Mouse (Mus musculus) intestine, embryonic 14.5 days (tissue): Measurements from ENCODE around the gene Apol10a. TPM values are rescaled to one million over a fixed set of nuclear protein-coding genes. Genes with fewer than 3 reads are reported as not detected.
"Not testable (repeated sequence)": the region's sequence is repeated elsewhere in the genome, so short reads cannot be mapped to it uniquely, and the experiment has no call there.

Source experiments
- ATAC-seq: fragments of 200-750 bp; cut with Nextera tagmentation; replicated peaks from 2 replicates; pipeline ENCODE4 v1.8.0; 2017; ENCODE audit warnings: low read depth, moderate number of reproducible peaks, moderate TSS enrichment, moderate library complexity; ENCODE audit not compliant: low FRiP score, low TSS enrichment
- DNase-seq: peaks from one replicate; pipeline ENCODE4 v3.0.0-alpha.2; 2018; ENCODE audit warnings: low spot score
- H3K27ac ChIP-seq: fragments of 300-500 bp; sonication (generic); 2 replicates; pipeline ENCODE4 v1.5.1; 2014; ENCODE audit warnings: low read depth, mild to moderate bottlenecking, control low read depth
- H3K27me3 ChIP-seq: fragments of 300-500 bp; sonication (generic); replicated peaks from 2 replicates; pipeline ENCODE4 v1.6.1; 2014; ENCODE audit warnings: low read length, control low read depth; ENCODE audit not compliant: control insufficient read depth, insufficient read depth
- H3K36me3 ChIP-seq: fragments of 300-500 bp; sonication (generic); 2 replicates; pipeline ENCODE4 v1.6.1; 2014; ENCODE audit warnings: low read length, control low read depth; ENCODE audit not compliant: control insufficient read depth, insufficient read depth
- H3K4me1 ChIP-seq: fragments of 300-500 bp; sonication (generic); replicated peaks from 2 replicates; pipeline ENCODE4 v1.6.1; 2014; ENCODE audit warnings: low read length, control low read depth, mixed read lengths; ENCODE audit not compliant: control insufficient read depth, insufficient read depth
- H3K4me2 ChIP-seq: fragments of 300-500 bp; sonication (generic); 2 replicates; pipeline ENCODE4 v1.6.1; 2014; ENCODE audit warnings: low read length
- H3K4me3 ChIP-seq: fragments of 300-500 bp; sonication (generic); 2 replicates; pipeline ENCODE4 v1.5.1; 2014; ENCODE audit warnings: low read depth, low read length, control low read depth, mixed read lengths
- H3K9ac ChIP-seq: fragments of 300-500 bp; sonication (generic); 2 replicates; pipeline ENCODE4 v1.6.1; 2014; ENCODE audit warnings: mild to moderate bottlenecking, low read length
- H3K9me3 ChIP-seq: fragments of 300-500 bp; sonication (generic); 2 replicates; pipeline ENCODE4 v1.6.1; 2016; ENCODE audit warnings: low read length, control low read depth; ENCODE audit not compliant: control insufficient read depth
- WGBS: fragments of 180-500 bp; shearing (Covaris S2); extraction: QIAGEN DNeasy Blood & Tissue Kit; methylation state at CpG from one replicate; pipeline ENCODE4 v1.1.7; 2014; 5-methylcytosine and 5-hydroxymethylcytosine counted together
- polyA plus RNA-seq: library from polyadenylated mRNA; unstranded; fragments of >200 nt; fragmentation: Nextera tagmentation; extraction: Ambion mirVana; gene quantifications from 2 replicates; pipeline ENCODE4 v1.2.1, GENCODE M21; 2014

Gene Apol10a
- polyA plus RNA-seq = 0.09 TPM in 1 of 2 replicates, not detected in the other

- H3K4me2 ChIP-seq, ATAC-seq, H3K4me1 ChIP-seq, H3K4me3 ChIP-seq, H3K27me3 ChIP-seq, H3K9ac ChIP-seq, H3K9me3 ChIP-seq, H3K36me3 ChIP-seq, DNase-seq, H3K27ac ChIP-seq: not testable (repeated sequence)
- 76% methylated on average over 2 of the region's 2 CpGs for WGBS
Measured at GRCm38 (mm10) chr15:77476693-77477092, at the start of gene Apol10a. Gene Apol10a (plus strand): TSS chr15:77477047.

GRCm38 (mm10) chr15:77428690-77429448 lies 48.0 kb upstream of the Apol10a start:
- H3K4me2 ChIP-seq, H3K27ac ChIP-seq, H3K4me1 ChIP-seq, H3K4me3 ChIP-seq, H3K9ac ChIP-seq, H3K27me3 ChIP-seq, H3K9me3 ChIP-seq, H3K36me3 ChIP-seq: not testable (repeated sequence)
- peak; percentile 81 for ATAC-seq
- WGBS = 40% methylated on average over 7 of the region's 10 CpGs
- DNase-seq = peak; percentile 50

- not testable (repeated sequence) for H3K4me2 ChIP-seq, H3K27ac ChIP-seq, H3K9ac ChIP-seq, H3K4me3 ChIP-seq, H3K9me3 ChIP-seq, H3K4me1 ChIP-seq, DNase-seq, H3K36me3 ChIP-seq, ATAC-seq, H3K27me3 ChIP-seq
- 81% methylated on average over 8 of the region's 8 CpGs for WGBS
Measured at GRCm38 (mm10) chr15:77444746-77445145, 32.1 kb upstream of the Apol10a start.

GRCm38 (mm10) chr15:77445668-77446067 lies 31.2 kb upstream of the Apol10a start:
- H3K27me3 ChIP-seq, DNase-seq, H3K4me2 ChIP-seq, H3K9me3 ChIP-seq, ATAC-seq, H3K36me3 ChIP-seq, H3K27ac ChIP-seq, H3K4me1 ChIP-seq, H3K9ac ChIP-seq, H3K4me3 ChIP-seq: not testable (repeated sequence)
- 44% methylated on average over 1 of the region's 1 CpGs for WGBS

- 87% methylated on average over 2 of the region's 2 CpGs for WGBS
- ATAC-seq, H3K9ac ChIP-seq, H3K9me3 ChIP-seq, H3K27me3 ChIP-seq, H3K36me3 ChIP-seq, H3K4me3 ChIP-seq, H3K4me1 ChIP-seq, DNase-seq, H3K27ac ChIP-seq, H3K4me2 ChIP-seq: not testable (repeated sequence)
Measured at GRCm38 (mm10) chr15:77447392-77447791, 29.5 kb upstream of the Apol10a start, which contains the start of gene Apol7b. Gene Apol7b (minus strand): TSS chr15:77447492.

GRCm38 (mm10) chr15:77449927-77450326 lies 26.9 kb upstream of the Apol10a start:
- not testable (repeated sequence) for H3K4me1 ChIP-seq, H3K27ac ChIP-seq, DNase-seq, ATAC-seq, H3K4me2 ChIP-seq, H3K27me3 ChIP-seq, H3K9me3 ChIP-seq, H3K9ac ChIP-seq, H3K36me3 ChIP-seq, H3K4me3 ChIP-seq
- WGBS = 59% methylated on average over 10 of the region's 10 CpGs

GRCm38 (mm10) chr15:77474699-77475390 lies 2.0 kb upstream of the Apol10a start:
- H3K9ac ChIP-seq, H3K36me3 ChIP-seq, H3K27me3 ChIP-seq, H3K4me2 ChIP-seq, H3K4me1 ChIP-seq, H3K27ac ChIP-seq, H3K4me3 ChIP-seq, DNase-seq, H3K9me3 ChIP-seq: not testable (repeated sequence)
- peak; percentile 78 for ATAC-seq
- WGBS = 36% methylated on average over 7 of the region's 7 CpGs

GRCm38 (mm10) chr15:77482140-77482794 lies 5.4 kb downstream of the Apol10a start:
- Histone ChIP-seq H3K4me2 (no peak overlapping the region), H3K4me1 (no peaks in the 10 kb centered on the region), H3K9me3 (no peaks in the 10 kb centered on the region), H3K36me3 (no peaks in the 10 kb centered on the region), H3K27ac (0 out of 2 replicates have a peak overlapping the region, but pooled peaks have one; percentile 47), H3K27me3 (no peaks in the 10 kb centered on the region), H3K9ac (no peak overlapping the region), H3K4me3 (no peak overlapping the region)
- ATAC-seq (peak; percentile 76), DNase-seq (no peak)
- WGBS = 71% methylated on average over 4 of the region's 4 CpGs
